Mouse (Mus musculus) forebrain, postnatal 0 days (tissue): ENCODE measurements around the gene Adamts14. TPM values are rescaled to one million over a fixed set of nuclear protein-coding genes. Genes with fewer than 3 reads are reported as not detected.

Experiments
- ATAC-seq: fragments of 200-750 bp; cut with Nextera tagmentation; 2 replicates; pipeline ENCODE4 v1.8.0; 2017; ENCODE audit warnings: mild to moderate bottlenecking, moderate library complexity
- DNase-seq: peaks from one replicate; pipeline ENCODE4 v3.0.0-alpha.2; 2015
- H3K27ac ChIP-seq: fragments of 300-500 bp; sonication (generic); 2 replicates; pipeline ENCODE4 v1.5.1; 2014; ENCODE audit warnings: low read depth, mild to moderate bottlenecking, antibody characterized with exemption, low read length, moderate library complexity, mixed read lengths
- H3K27me3 ChIP-seq: fragments of 300-500 bp; sonication (generic); 2 replicates; pipeline ENCODE4 v1.6.1; 2014; ENCODE audit warnings: mild to moderate bottlenecking, low read length, mixed read lengths; ENCODE audit not compliant: insufficient read depth
- H3K36me3 ChIP-seq: fragments of 300-500 bp; sonication (generic); 2 replicates; pipeline ENCODE4 v1.6.1; 2014; ENCODE audit warnings: mild to moderate bottlenecking, moderate library complexity; ENCODE audit not compliant: insufficient read depth
- H3K4me1 ChIP-seq: fragments of 300-500 bp; sonication (generic); 2 replicates; pipeline ENCODE4 v1.6.1; 2014; ENCODE audit warnings: antibody characterized with exemption; ENCODE audit not compliant: insufficient read depth
- H3K4me2 ChIP-seq: fragments of 300-500 bp; sonication (generic); 2 replicates; pipeline ENCODE4 v1.6.1; 2014; ENCODE audit warnings: low read depth, mild to moderate bottlenecking, moderate library complexity
- H3K4me3 ChIP-seq: fragments of 300-500 bp; sonication (generic); 2 replicates; pipeline ENCODE4 v1.5.1; 2014; ENCODE audit warnings: low read depth, low read length, mixed read lengths
- H3K9ac ChIP-seq: fragments of 300-500 bp; sonication (generic); 2 replicates; pipeline ENCODE4 v1.6.1; 2014; ENCODE audit warnings: mild to moderate bottlenecking
- H3K9me3 ChIP-seq: fragments of 300-500 bp; sonication (generic); 2 replicates; pipeline ENCODE4 v1.6.1; 2016; ENCODE audit warnings: low read length
- CTCF ChIP-seq: sonication (generic); IDR thresholded peaks from 2 replicates; pipeline ENCODE4 v1.5.1; 2016; ENCODE audit warnings: antibody characterized with exemption, control low read depth, low read depth
- WGBS: fragments of 180-500 bp; shearing (Covaris S2); extraction: QIAGEN DNeasy Blood & Tissue Kit; methylation state at CpG from one replicate; pipeline ENCODE4 v1.1.7; 2014; 5-methylcytosine and 5-hydroxymethylcytosine counted together
- polyA plus RNA-seq: library from polyadenylated mRNA; unstranded; fragments of >200 nt; fragmentation: Nextera tagmentation; extraction: Ambion mirVana; gene quantifications from 2 replicates; pipeline ENCODE4 v1.2.1, GENCODE M21; 2015
- total RNA-seq: library from RNA; depleted of rRNA; stranded (reverse); fragments of >200 nt; gene quantifications from 2 replicates; pipeline ENCODE4 v1.2.3, GENCODE M21; 2014

Gene Adamts14
- total and polyA plus RNA-seq, 2 experiments from 2014 or later = 0.22 to 1.0 TPM

DNA sequence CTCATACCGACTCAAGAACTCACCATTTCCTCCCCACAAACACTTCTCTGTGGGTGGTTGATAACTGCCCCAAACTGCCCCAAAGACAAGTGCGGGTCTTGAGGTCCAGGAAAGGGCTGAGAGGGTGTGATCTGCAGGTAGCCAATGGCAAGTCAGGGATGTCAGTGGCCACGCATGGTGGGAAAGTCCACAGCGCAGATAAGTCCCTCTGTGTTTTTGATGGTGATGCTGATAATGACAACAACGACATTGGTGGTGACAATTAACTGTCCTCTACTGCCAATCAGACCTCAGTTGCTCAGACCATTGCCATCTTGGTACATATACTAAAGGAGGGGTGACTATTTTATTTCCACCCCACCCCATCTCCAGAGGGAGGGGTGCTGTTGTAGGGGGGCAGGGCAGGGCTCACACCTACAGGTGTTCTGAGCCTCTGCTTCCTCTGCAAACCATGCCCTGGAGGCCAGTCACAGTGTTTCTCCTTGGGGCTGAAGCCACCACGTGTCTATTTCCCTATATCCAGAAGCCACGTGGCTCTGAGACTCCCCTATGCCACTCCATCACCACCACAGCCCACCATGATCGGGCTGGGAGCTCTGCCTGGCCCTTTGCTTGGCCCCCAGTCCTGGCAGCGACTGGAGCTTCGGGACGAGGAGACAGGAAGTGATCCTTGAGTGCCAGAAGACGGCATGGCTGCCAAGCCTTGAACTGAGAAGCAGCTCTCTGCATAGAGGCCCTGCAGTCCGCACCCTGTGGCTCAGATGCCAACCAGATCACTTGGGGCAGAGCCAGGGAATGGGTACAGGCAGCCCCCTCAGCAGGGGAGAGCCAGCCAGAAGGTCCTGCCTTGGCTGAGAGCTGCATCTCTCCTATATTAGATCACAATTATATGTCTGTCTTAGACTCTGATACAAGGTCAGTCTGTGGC, 11.7 kb downstream of the Adamts14 start:
- no peaks in the 10 kb centered on the region for H3K36me3 ChIP-seq
- DNase-seq (no peak), ATAC-seq (no peak; the same call in 1 of the 2 replicates)
- H3K9ac ChIP-seq = no peak overlapping the region
- H3K4me2 ChIP-seq = no peak overlapping the region
- no peaks in the 10 kb centered on the region for H3K4me1 ChIP-seq
- H3K27me3 ChIP-seq = no peaks in the 10 kb centered on the region
- 63% methylated on average over 13 of the region's 13 CpGs for WGBS
- H3K4me3 ChIP-seq = no peak overlapping the region
- no peaks in the 10 kb centered on the region for H3K9me3 ChIP-seq
- TF ChIP-seq CTCF = no peak
- no peak overlapping the region for H3K27ac ChIP-seq

DNA sequence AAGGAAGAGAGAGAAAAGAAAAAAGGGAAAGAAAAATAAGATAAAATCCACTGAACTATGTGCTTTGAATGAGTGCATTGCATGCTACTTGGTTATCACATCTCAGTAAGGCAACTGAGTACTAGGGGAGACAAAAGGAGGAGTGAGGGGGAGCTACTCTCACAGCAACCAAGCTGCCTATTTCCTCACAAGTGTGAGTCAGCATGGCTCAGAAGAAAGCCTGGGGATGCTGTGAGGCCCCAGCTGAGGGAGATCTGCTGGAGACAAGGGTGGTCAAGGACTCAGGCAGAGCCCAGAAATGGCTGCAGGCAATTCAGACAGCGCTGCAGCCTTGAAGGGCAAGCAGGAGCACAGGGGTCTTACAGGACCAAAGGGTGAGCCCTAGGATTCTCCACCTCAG, 15.1 kb downstream of the Adamts14 start:
- no peak for ATAC-seq
- Histone ChIP-seq H3K4me1 (no peaks in the 10 kb centered on the region), H3K36me3 (no peaks in the 10 kb centered on the region), H3K4me3 (no peak overlapping the region), H3K9ac (no peak overlapping the region), H3K9me3 (no peaks in the 10 kb centered on the region), H3K27me3 (no peaks in the 10 kb centered on the region), H3K27ac (no peak overlapping the region), H3K4me2 (no peak overlapping the region)
- DNase-seq = no peak
- WGBS = 86% methylated on average over 1 of the region's 1 CpGs
- no peak for TF ChIP-seq CTCF

DNA sequence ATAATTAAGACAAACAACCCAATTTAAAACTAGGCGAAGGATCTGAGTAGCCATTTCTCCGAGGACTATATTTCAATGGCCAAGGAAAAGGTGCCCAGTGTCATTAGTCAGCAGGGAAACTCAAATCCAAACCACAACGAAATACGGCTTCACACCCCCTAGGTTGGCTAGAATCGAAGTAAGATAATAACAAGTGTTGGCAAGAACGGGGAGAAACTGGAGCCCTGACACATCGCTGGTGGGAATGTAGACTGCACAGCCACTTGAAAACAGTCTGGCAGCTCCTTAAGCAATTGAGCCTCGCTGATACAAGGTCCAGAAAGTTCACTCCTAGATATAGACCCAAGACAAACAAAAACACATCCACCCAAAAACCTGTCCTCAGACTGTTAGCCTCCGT, 16.6 kb downstream of the Adamts14 start:
- no peak for TF ChIP-seq CTCF
- Histone ChIP-seq H3K36me3 (no peaks in the 10 kb centered on the region), H3K9ac (no peak overlapping the region), H3K27ac (no peak overlapping the region), H3K4me1 (no peaks in the 10 kb centered on the region), H3K4me2 (no peak overlapping the region), H3K9me3 (no peaks in the 10 kb centered on the region), H3K27me3 (no peaks in the 10 kb centered on the region), H3K4me3 (no peak overlapping the region)
- 89% methylated on average over 9 of the region's 9 CpGs for WGBS
- no peak for ATAC-seq
- DNase-seq = no peak

DNA sequence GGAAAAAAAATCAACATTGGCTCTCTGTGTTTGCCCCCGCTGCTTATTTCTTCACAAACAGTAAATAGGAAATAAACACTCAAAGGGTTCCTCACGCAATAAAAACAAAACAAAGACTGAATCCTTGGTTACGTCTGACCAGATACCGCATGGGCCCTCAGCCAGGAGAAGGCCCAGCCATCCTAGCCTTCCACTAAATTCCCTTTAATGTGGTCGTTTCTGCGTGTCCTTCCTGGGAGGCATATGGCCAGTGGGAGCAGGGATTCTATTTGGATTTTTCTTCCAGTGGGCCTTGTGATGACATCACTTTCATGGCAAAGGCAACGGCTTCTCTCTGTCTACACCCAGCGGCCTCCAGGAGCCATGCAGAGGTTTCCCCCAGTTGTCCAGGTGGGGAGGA, 18.0 kb downstream of the Adamts14 start:
- no peak for ATAC-seq
- Histone ChIP-seq H3K27me3 (no peaks in the 10 kb centered on the region), H3K9ac (no peak overlapping the region), H3K4me2 (no peak overlapping the region), H3K4me1 (no peaks in the 10 kb centered on the region), H3K4me3 (no peak overlapping the region), H3K27ac (0 out of 2 replicates have a peak overlapping the region, but pooled peaks have one; percentile 15), H3K36me3 (no peaks in the 10 kb centered on the region), H3K9me3 (no peaks in the 10 kb centered on the region)
- 47% methylated on average over 8 of the region's 8 CpGs for WGBS
- DNase-seq = no peak
- TF ChIP-seq CTCF = no peak

DNA sequence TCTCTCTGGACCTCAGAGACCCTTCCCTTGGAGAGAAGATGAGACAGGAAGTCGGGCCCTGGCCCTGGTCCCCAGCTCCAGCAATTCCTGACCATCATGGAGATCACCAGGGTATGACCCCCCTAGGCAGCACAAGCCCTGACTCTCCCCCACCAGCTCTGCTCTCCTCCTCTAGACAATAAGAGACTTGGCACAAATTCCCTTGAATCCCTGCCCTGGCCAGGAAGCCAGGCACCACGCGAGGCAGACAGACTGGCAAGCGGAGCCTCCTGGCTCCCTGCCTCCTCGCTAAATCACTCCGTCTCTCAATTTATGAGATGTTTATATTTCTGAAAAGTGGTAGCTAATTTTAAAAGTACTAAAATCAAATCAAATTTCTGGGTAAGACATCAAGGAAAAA, 18.5 kb downstream of the Adamts14 start:
- Histone ChIP-seq H3K4me2 (no peak overlapping the region), H3K4me3 (no peak overlapping the region), H3K27me3 (no peaks in the 10 kb centered on the region), H3K27ac (no peak overlapping the region), H3K9ac (no peak overlapping the region), H3K9me3 (no peaks in the 10 kb centered on the region), H3K4me1 (no peaks in the 10 kb centered on the region), H3K36me3 (no peaks in the 10 kb centered on the region)
- DNase-seq (peak; percentile 78), ATAC-seq (peak; percentile 66)
- TF ChIP-seq CTCF = no peak
- 32% methylated on average over 6 of the region's 6 CpGs for WGBS

DNA sequence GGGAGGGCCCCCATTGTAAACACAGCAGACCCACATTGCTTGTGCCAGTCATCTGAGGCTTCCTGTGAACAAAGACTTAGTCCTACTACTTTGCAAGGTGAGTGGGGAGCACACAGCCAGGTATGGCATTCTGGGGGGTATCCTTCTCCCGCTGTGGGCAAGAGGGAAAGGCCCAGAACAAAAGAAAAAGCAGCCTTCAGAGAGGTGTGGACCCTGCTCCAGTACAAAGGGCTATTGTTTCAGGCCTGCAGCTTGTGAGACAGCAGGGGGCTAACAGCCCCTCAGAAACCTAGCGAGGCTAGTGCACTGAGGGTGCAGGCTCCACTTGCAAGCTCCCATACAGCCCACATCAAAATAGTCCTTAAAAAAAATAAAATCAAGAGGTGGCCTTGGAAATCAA, 23.3 kb downstream of the Adamts14 start:
- Histone ChIP-seq H3K9me3 (no peaks in the 10 kb centered on the region), H3K27me3 (no peaks in the 10 kb centered on the region), H3K4me3 (no peak overlapping the region), H3K36me3 (no peaks in the 10 kb centered on the region), H3K27ac (no peak overlapping the region; the same call in 1 of the 2 replicates), H3K9ac (no peak overlapping the region), H3K4me1 (no peaks in the 10 kb centered on the region), H3K4me2 (no peak overlapping the region)
- WGBS = 21% methylated on average over 2 of the region's 2 CpGs
- ATAC-seq = no peak
- TF ChIP-seq CTCF = no peak
- DNase-seq = no peak

DNA sequence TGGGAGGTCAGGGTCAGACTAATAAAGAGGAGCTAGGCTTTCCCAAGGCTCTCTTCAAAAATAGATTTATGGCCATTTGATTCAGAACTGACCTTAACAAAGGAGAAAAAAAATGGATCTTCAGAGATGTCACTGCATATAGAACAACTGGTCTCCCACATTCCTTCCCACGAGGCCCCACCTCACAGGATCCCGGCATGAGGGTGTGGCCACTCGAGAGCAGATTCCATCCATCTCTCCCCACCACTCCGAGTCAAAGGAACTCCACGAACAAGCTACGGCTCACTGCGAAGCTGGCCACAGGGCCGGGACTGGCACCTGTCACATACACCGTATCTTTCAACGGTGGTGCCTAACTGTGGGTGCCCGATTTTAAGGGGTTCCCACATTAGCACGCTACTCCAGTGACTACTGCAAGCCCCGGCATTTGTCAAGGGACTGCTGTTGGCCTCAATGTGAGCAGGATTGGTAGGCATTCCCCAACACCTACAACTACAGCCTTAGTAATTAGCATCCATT, 24.6 kb downstream of the Adamts14 start:
- no peak for ATAC-seq
- H3K4me2 ChIP-seq = no peak overlapping the region
- TF ChIP-seq CTCF = no peak
- H3K9me3 ChIP-seq = no peaks in the 10 kb centered on the region
- H3K36me3 ChIP-seq = no peaks in the 10 kb centered on the region
- H3K27me3 ChIP-seq = no peaks in the 10 kb centered on the region
- H3K9ac ChIP-seq = no peak overlapping the region
- 85% methylated on average over 13 of the region's 13 CpGs for WGBS
- H3K4me1 ChIP-seq = no peaks in the 10 kb centered on the region
- DNase-seq = no peak
- no peak overlapping the region for H3K27ac ChIP-seq
- H3K4me3 ChIP-seq = no peak overlapping the region
